Mouse (Mus musculus): ENCODE data around the gene Gas7. TPM values are rescaled to one million over a fixed set of nuclear protein-coding genes. Genes with fewer than 3 reads are reported as not detected.

The Gas7 gene
- polyA plus RNA-seq, 1 experiment from 2014 or later = 9.8 TPM

DNA sequence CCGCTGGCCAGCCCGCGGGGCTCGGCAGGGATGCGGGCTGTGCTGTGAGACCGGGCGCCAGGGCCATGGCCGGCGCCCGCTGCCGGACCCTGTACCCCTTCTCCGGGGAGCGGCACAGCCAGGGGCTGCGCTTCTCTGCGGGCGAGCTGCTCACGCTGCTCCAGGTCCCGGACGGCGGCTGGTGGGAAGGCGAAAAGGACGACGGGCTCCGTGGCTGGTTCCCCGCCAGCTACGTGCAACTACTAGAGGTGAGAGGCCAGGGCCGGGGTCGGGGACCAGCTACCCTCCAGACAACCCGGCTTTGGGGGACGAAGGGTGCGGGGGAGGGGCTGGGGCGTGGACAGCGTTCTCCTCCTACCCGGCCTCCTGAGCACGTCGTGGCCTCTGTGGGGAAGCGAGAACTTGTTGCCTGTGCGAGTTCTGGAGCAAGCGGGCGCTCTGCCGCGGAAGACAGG is 317 bp downstream of the Gas7 start:
- peak overlapping the region; percentile 75 for H3K4me3 ChIP-seq
- peaks cover 56% of the 10 kb centered on the region for H3K27me3 ChIP-seq
- H3K4me1 ChIP-seq = peaks cover 14% of the 10 kb centered on the region
- H3K9ac ChIP-seq = peak overlapping the region; percentile 78
- H3K4me2 ChIP-seq (replicated peaks) = peak overlapping the region; percentile 98
- H3K36me3 ChIP-seq = no peaks in the 10 kb centered on the region
- under 1% methylated on average over 42 of the region's 42 CpGs for WGBS
- H3K9me3 ChIP-seq = no peaks in the 10 kb centered on the region
- ATAC-seq (ENCODE audit: low FRiP score, low read depth) = peak; percentile 57
- H3K27ac ChIP-seq = no peak overlapping the region

DNA sequence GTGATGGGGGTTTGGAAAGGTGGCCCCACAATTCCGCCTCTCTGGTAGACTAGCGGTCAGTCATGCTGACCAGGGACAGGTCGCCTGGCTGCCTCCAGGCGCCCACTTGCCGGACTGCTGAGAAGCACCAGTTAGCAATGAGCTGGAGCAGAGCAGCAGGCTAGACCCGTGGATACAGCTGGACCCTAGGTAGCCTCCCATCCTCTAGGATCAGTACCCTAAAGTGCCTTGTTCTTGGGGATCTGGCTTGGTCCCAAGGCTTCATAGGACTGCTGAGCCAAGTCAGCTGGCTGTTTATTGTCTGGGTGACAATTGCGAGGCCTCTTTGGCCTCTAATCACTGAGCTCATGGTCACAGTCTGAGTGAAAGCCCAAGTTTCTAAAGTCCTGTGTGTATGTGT is 792 bp downstream of the Gas7 start:
- ATAC-seq (ENCODE audit: low FRiP score, low read depth) = no peak
- H3K4me2 ChIP-seq (replicated peaks) = peak overlapping the region; percentile 98
- peak overlapping the region; percentile 75 for H3K4me3 ChIP-seq
- H3K36me3 ChIP-seq = no peaks in the 10 kb centered on the region
- H3K9ac ChIP-seq = peak overlapping the region; percentile 78
- H3K4me1 ChIP-seq = peaks cover 14% of the 10 kb centered on the region
- no peaks in the 10 kb centered on the region for H3K9me3 ChIP-seq
- peaks cover 56% of the 10 kb centered on the region for H3K27me3 ChIP-seq
- no peak overlapping the region for H3K27ac ChIP-seq
- WGBS = 15% methylated on average over 7 of the region's 7 CpGs

DNA sequence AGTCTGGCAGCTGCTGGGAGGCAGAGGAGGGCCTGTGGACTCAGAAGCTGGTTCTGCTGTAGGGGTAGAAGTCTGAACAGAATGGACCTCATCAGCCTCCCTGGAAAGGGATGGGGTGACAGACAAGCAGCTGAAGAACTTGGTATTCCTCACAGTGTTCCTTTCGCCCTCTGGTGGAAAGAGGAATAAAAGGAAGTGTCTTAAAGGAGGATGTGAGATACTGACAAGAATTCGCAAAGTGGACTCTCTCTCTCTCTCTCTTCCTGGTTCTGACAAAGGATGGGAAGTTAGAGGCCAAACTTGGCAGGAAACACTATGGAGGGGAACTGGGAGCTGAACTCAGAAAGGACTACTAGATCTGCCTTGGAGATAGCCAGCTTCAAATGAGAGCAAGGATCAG is 2.9 kb downstream of the Gas7 start:
- H3K4me3 ChIP-seq = no peak overlapping the region
- H3K9ac ChIP-seq = no peak overlapping the region
- ATAC-seq (ENCODE audit: low FRiP score, low read depth) = no peak
- no peaks in the 10 kb centered on the region for H3K9me3 ChIP-seq
- peaks cover 48% of the 10 kb centered on the region for H3K27me3 ChIP-seq
- H3K4me1 ChIP-seq = peaks cover 28% of the 10 kb centered on the region
- H3K4me2 ChIP-seq (replicated peaks) = no peak overlapping the region
- 44% methylated on average over 2 of the region's 2 CpGs for WGBS
- no peak overlapping the region for H3K27ac ChIP-seq
- H3K36me3 ChIP-seq = no peaks in the 10 kb centered on the region

DNA sequence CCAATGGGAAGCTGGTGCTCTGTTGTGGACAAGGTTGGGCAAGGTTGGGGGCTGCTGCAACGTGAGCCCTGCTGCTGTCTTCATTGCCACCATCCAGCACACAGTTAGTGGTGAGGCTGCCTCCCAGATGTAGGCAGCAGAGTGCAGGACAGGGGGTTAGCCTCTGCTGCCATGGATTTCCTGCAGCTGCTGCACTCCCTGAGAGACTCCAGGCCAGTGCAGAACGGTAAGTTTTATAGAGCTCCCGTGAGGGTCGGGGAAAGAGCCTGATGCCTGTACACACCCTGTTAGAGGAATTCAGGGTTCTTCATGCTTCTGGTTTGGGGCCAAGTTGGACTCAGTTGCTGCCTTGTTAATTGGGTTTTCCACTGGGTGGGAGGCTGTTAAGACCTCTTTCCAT is 11.9 kb downstream of the Gas7 start:
- H3K4me3 ChIP-seq = no peak overlapping the region
- H3K9me3 ChIP-seq = no peaks in the 10 kb centered on the region
- H3K27ac ChIP-seq = no peak overlapping the region; the same call in 1 of the 2 replicates
- peak; percentile 64 for ATAC-seq (ENCODE audit: low FRiP score, low read depth)
- H3K4me2 ChIP-seq (replicated peaks) = no peak overlapping the region
- no peaks in the 10 kb centered on the region for H3K27me3 ChIP-seq
- WGBS = 14% methylated on average over 4 of the region's 4 CpGs
- H3K9ac ChIP-seq = no peak overlapping the region
- peaks cover 22% of the 10 kb centered on the region for H3K4me1 ChIP-seq
- H3K36me3 ChIP-seq = no peaks in the 10 kb centered on the region

DNA sequence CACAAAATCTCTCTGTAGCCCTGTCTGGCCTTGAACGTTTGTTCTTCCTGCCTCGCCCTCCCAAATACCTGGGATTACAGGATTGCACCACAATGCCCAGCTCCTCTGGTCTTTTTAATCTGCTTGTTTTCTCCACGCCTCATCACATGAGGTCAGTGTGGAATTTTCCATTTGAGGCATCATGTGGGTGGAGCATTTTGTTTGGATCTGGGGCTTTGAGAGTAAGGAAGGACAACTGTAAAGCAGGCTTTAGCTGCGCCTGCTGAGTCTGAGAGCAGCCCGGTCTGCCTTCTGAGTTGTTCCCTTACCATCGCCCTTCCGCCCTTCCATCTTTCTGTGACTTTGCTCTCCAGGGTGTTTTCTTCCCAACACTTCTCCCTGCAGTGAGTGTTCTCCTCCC is 13.6 kb downstream of the Gas7 start:
- H3K9me3 ChIP-seq = no peaks in the 10 kb centered on the region
- 78% methylated on average over 7 of the region's 7 CpGs for WGBS

DNA sequence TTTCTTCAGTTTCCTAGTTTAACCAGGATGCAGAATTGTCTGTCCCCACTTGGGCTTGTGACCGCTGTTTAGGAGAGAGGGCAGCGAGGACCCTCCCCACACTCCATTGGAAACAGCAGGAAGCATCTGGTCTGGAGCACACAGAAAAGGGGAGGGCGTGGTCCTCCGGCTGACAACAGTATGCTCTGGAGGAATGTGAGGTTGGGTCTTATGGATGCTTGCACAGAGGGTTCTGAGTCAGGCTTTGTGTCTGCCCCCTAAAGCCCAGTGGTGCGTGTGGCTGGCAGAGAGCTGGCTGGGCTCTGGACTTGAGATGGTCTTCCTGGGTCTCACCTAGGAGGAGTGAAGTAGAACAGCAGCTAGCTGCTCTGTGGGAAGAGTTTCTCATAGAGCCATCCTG is 19.4 kb downstream of the Gas7 start:
- WGBS = 73% methylated on average over 5 of the region's 5 CpGs
- no peak for ATAC-seq (ENCODE audit: low FRiP score, low read depth)
- Histone ChIP-seq H3K9me3 (no peaks in the 10 kb centered on the region), H3K27ac (no peak overlapping the region), H3K4me3 (no peak overlapping the region), H3K4me2 (replicated peaks) (no peak overlapping the region), H3K27me3 (no peaks in the 10 kb centered on the region), H3K4me1 (no peaks in the 10 kb centered on the region), H3K36me3 (no peaks in the 10 kb centered on the region), H3K9ac (no peak overlapping the region)

More for the DNA sequence above, 13.6 kb downstream of the Gas7 start:
- Histone ChIP-seq H3K4me1 (peaks cover 19% of the 10 kb centered on the region), H3K27me3 (no peaks in the 10 kb centered on the region), H3K4me2 (replicated peaks) (no peak overlapping the region), H3K27ac (no peak overlapping the region), H3K9ac (no peak overlapping the region), H3K36me3 (no peaks in the 10 kb centered on the region), H3K4me3 (no peak overlapping the region)
- ATAC-seq (ENCODE audit: low FRiP score, low read depth) = no peak

DNA sequence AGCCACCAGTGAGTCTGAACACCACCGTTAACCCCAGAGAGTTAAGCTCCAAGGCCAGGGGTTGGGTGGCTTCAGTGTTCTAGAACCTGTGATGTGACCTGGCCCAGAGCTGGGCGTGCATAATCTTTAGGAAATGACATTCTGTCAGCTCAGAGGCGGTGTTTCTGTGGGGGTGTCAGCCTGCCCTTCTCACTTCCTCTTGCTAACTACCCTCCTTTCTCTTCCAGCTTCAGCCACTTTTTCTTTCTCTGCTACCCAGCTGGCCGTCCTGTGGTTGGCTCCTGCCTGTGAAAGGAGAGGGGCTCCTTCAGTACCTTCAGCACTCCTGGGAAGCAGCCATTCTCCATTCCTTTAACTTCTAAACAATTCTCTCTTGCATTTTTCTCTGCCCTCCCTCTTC is 24.3 kb downstream of the Gas7 start:
- no peak overlapping the region for H3K27ac ChIP-seq
- H3K36me3 ChIP-seq = no peaks in the 10 kb centered on the region
- WGBS = 54% methylated on average over 4 of the region's 4 CpGs
- no peaks in the 10 kb centered on the region for H3K27me3 ChIP-seq
- no peaks in the 10 kb centered on the region for H3K9me3 ChIP-seq
- no peak overlapping the region for H3K4me3 ChIP-seq
- peaks cover 22% of the 10 kb centered on the region for H3K4me1 ChIP-seq
- ATAC-seq (ENCODE audit: low FRiP score, low read depth) = no peak
- no peak overlapping the region for H3K9ac ChIP-seq
- H3K4me2 ChIP-seq (replicated peaks) = no peak overlapping the region

DNA sequence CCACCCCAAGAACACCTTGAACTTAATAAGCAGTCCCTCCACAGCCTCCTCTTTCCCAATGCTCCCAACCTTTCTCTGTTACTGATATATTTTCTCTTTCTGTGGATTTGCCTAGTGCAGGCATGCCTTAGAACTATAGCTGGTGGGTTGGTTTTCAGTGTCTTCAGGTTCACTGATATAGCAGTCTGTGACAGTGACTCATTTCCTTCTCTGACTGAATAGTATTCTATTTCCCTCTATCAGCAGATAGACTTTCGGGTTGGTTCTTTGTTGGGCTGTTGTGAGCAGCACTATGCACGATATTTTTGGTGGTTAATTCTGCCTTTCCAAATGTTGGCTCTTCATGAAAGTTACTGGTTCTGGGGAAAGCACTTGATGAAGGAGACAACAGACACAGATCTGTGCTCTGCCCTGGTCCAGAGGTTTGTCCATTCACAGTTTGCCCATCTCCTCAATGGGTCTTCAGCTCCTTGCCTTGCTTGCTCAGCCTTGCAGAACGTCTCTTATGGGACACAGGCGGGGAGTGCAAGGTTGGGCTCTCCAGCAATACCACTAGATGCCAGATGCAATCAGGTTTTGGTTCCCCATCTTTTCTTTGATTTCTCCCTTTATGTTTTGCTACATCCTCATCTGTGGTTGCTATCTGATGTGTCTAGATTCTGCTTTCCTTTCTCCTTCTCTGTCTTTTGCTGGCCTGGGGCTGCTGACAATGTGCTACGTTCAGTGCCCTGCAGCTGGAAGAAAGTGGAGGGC is 25.1 kb downstream of the Gas7 start:
- no peaks in the 10 kb centered on the region for H3K9me3 ChIP-seq
- ATAC-seq (ENCODE audit: low FRiP score, low read depth) = no peak

DNA sequence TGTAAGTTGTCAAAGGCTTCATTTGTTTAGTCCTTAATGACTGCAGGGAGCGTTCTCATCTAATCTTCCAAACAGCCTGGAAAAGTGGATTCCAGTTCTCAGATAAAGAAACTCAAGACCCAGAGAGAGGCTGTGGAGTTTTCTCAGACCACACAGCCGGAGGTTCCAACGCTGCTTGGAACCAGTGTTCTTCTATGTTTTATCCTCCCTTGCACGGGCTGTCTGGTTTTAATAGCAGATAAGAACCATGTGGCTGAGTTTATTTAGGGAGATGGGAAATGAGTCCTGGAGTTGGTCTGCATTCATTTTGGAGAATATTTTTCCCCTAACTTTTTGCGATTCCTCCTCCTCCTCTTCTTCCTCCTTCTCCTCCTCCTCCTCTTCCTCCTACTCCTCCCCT is 26.5 kb downstream of the Gas7 start:
- Histone ChIP-seq H3K9me3 (no peaks in the 10 kb centered on the region), H3K4me3 (no peak overlapping the region), H3K9ac (no peak overlapping the region), H3K4me2 (replicated peaks) (peak overlapping the region; percentile 36; the same call in 1 of the 2 replicates), H3K27ac (peak overlapping the region; percentile 86; the same call in 1 of the 2 replicates), H3K4me1 (peaks cover 22% of the 10 kb centered on the region), H3K36me3 (no peaks in the 10 kb centered on the region), H3K27me3 (no peaks in the 10 kb centered on the region)
- ATAC-seq (ENCODE audit: low FRiP score, low read depth) = no peak
- whole genome bisulfite sequencing = 43% methylated on average over 5 of the region's 5 CpGs

More for the DNA sequence above, 25.1 kb downstream of the Gas7 start:
- Histone ChIP-seq H3K27ac (no peak overlapping the region), H3K4me3 (no peak overlapping the region), H3K27me3 (no peaks in the 10 kb centered on the region), H3K4me1 (peaks cover 22% of the 10 kb centered on the region), H3K9ac (no peak overlapping the region), H3K36me3 (no peaks in the 10 kb centered on the region), H3K4me2 (replicated peaks) (no peak overlapping the region)
- WGBS = 88% methylated on average over 5 of the region's 5 CpGs

DNA sequence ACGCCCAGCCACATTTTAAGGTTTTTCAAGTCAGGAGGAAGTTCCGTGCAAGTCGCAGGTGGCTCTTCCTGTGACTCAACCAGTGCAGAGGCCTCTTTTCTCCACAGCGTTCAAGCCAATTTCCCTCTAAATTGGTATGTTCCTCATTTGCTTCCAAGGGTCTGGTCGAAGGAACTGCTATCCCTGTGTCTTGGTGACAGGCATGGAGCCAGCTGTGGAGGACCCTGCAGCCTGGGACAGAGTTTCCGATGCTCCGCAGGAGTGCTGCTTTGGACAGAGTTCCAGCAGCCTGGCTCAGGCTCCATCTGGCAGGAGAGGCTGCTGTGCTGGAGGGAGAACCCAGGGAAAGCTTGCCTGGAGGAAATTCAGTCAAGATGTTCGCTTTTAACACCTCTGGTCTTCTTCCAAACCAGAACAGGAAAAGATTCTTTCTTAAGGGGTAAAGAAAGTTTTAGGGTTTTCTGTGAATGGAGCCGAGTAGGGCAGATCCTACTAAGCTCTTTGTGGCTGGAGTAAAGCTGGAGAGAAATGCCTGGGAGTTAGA is 27.1 kb downstream of the Gas7 start:
- Histone ChIP-seq H3K4me1 (peaks cover 22% of the 10 kb centered on the region), H3K9me3 (no peaks in the 10 kb centered on the region), H3K36me3 (no peaks in the 10 kb centered on the region), H3K9ac (no peak overlapping the region), H3K27me3 (no peaks in the 10 kb centered on the region), H3K4me3 (no peak overlapping the region), H3K4me2 (replicated peaks) (peak overlapping the region; percentile 36), H3K27ac (peak overlapping the region; percentile 86)
- peak; percentile 83 for ATAC-seq (ENCODE audit: low FRiP score, low read depth)
- WGBS = 23% methylated on average over 9 of the region's 9 CpGs

DNA sequence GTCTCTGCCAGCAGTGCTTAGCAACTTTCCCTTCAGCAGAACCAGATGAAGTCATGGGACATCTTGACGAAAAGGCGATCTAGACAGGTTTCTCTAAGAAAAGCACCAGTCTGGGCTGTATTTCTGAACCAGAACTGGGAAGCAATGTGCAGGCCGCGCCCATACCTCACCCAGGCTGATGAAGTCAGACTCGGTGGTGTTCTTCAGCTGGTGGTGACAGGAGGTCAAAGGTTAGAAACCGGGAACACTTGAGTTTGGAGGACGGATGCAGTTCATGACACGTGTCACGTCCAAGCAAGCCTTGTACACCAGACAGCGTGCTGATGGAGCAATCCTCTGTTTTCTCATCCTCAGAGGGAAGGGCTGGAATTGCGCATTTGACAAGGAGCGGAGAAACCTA is 32.9 kb downstream of the Gas7 start:
- WGBS = 84% methylated on average over 12 of the region's 12 CpGs

DNA sequence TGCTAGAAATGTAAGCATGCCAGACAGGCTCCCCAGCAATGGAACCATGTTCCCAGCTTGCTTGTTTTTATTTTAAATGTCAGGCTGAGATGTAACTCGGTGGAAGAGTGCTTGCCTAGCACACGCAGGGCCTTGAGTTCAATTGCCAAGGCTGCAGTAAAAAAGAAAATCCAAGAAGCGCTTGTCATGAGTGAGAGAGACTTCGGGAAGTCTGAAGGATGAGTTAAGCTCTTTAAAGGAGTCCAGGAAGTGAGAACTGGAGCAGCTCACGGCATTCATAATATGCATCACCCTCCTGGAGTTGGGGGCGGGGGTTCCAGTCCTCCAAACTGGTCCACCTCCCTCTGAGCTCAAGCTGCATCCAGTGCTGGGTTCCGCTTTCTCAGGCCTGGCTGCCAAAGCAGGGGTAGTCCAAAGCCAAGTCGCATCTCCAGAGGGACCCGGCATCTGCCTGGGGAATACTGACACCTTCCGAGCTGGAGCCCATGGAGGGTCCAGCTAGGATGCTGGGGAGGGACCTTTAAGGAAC is 34.5 kb downstream of the Gas7 start:
- Histone ChIP-seq H3K4me2 (replicated peaks) (no peak overlapping the region), H3K36me3 (no peaks in the 10 kb centered on the region), H3K9me3 (no peaks in the 10 kb centered on the region), H3K27me3 (no peaks in the 10 kb centered on the region), H3K4me1 (peaks cover 14% of the 10 kb centered on the region; the same call in 1 of the 2 replicates), H3K4me3 (no peak overlapping the region), H3K9ac (no peak overlapping the region), H3K27ac (no peak overlapping the region)
- 68% methylated on average over 10 of the region's 10 CpGs for WGBS
- ATAC-seq (ENCODE audit: low FRiP score, low read depth) = no peak; the same call in 1 of the 2 replicates

More for the DNA sequence above, 32.9 kb downstream of the Gas7 start:
- Histone ChIP-seq H3K9me3 (no peaks in the 10 kb centered on the region), H3K4me1 (peaks cover 10% of the 10 kb centered on the region; the same call in 1 of the 2 replicates), H3K27ac (no peak overlapping the region), H3K36me3 (no peaks in the 10 kb centered on the region), H3K4me3 (no peak overlapping the region), H3K9ac (no peak overlapping the region), H3K27me3 (no peaks in the 10 kb centered on the region), H3K4me2 (replicated peaks) (no peak overlapping the region)
- no peak for ATAC-seq (ENCODE audit: low FRiP score, low read depth)
